Mouse (Mus musculus): ENCODE data around the gene Il22ra1. TPM values are rescaled to one million over a fixed set of nuclear protein-coding genes. Genes with fewer than 3 reads are reported as not detected.

Gene Il22ra1
- polyA plus RNA-seq, 1 experiment: 171 TPM

DNA sequence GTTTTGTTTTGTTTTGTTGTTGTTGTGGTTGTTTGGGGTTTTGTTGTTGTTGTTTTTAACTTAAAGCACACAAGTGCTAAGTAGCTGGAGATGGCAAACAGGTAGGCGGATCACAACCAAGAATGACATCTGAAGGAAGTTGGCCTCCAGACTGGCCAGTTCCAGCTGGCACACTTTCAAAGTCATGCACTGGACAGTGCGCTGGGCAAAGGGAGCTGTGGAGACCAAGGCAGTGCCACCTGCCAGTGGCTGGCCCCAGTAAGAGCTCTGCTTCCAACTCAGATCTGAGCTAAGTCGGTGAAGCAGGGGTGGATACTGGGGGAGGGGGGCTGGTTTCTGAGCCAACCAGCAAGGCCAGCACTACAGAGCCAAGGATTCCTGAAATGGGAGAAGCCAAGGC lies 39.0 kb downstream of the Il22ra1 start:
- H3K27me3 ChIP-seq (ENCODE audit: control insufficient read depth, insufficient read depth, low read length): no peaks in the 10 kb centered on the region
- H3K27ac ChIP-seq (ENCODE audit: insufficient read depth, low read depth, low read length): no peak overlapping the region
- TF ChIP-seq POLR2A (IDR thresholded peaks at IDR 0.05; ENCODE audit: low read depth, low read length): no peak
- no peak for TF ChIP-seq CTCF (IDR thresholded peaks at IDR 0.05; ENCODE audit: extremely low read depth, insufficient read length, insufficient replicate concordance, low read depth, low read length)
- H3K4me1 ChIP-seq (ENCODE audit: control insufficient read depth, insufficient read depth, insufficient read length, low read length): peaks cover 7% of the 10 kb centered on the region; the same call in 1 of the 2 replicates
- 69% methylated on average over 3 of the region's 3 CpGs for WGBS
- H3K4me3 ChIP-seq (ENCODE audit: low read depth, low read length): no peak overlapping the region
- H3K36me3 ChIP-seq (ENCODE audit: control insufficient read depth, insufficient read depth, low read length): no peaks in the 10 kb centered on the region

GRCm38 (mm10) chr4:135768572-135769526 lies 40.9 kb downstream of the Il22ra1 start:
- H3K4me1 ChIP-seq (ENCODE audit: control insufficient read depth, insufficient read depth, insufficient read length, low read length): peaks cover 2% of the 10 kb centered on the region; the same call in 1 of the 2 replicates
- 64% methylated on average over 14 of the region's 14 CpGs for WGBS
- TF ChIP-seq POLR2A (IDR thresholded peaks at IDR 0.05; ENCODE audit: low read depth, low read length) (no peak), CTCF (IDR thresholded peaks at IDR 0.05; ENCODE audit: extremely low read depth, insufficient read length, insufficient replicate concordance, low read depth, low read length) (peak; percentile 69)

DNA sequence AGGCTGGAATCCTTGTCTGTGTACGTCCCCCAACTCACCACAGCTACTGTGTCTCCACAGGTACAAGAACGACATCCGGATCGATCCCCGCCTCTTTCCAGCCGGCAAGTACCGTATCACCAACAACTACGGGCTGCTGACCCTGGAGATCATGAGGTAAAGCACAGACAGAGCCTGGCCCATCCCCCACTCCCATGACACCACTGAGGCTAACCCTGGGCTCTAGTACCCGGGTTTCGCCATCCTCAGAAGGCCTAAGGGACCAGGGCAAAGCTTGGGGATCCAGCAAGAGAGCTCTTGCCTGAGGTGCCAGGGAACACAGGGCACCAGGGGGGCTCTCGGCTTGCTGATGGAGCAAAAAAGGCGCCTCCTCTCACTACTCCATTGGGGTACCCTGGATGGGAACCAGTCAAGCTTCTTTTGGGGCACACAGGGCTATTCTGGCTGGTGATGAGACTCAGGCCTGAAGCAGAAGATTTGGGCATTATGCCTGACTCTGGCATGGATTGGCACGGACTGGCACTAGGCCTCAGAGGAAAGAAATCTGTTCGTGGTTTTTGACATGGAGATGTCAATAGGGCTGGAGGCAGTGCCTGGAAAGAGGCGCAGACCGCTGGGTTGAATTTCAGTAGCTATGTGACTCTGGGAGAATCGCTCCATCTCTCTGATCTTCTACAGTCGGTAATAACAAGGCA lies 42.8 kb downstream of the Il22ra1 start:
- H3K27ac ChIP-seq (ENCODE audit: insufficient read depth, low read depth, low read length): no peak overlapping the region
- 91% methylated on average over 18 of the region's 18 CpGs for WGBS
- H3K4me1 ChIP-seq (ENCODE audit: control insufficient read depth, insufficient read depth, insufficient read length, low read length): no peaks in the 10 kb centered on the region
- TF ChIP-seq POLR2A (IDR thresholded peaks at IDR 0.05; ENCODE audit: low read depth, low read length) (no peak), CTCF (IDR thresholded peaks at IDR 0.05; ENCODE audit: extremely low read depth, insufficient read length, insufficient replicate concordance, low read depth, low read length) (no peak)
- H3K36me3 ChIP-seq (ENCODE audit: control insufficient read depth, insufficient read depth, low read length): no peaks in the 10 kb centered on the region
- no peaks in the 10 kb centered on the region for H3K27me3 ChIP-seq (ENCODE audit: control insufficient read depth, insufficient read depth, low read length)
- no peak overlapping the region for H3K4me3 ChIP-seq (ENCODE audit: low read depth, low read length)

More at GRCm38 (mm10) chr4:135768572-135769526, 40.9 kb downstream of the Il22ra1 start:
- no peaks in the 10 kb centered on the region for H3K36me3 ChIP-seq (ENCODE audit: control insufficient read depth, insufficient read depth, low read length)
- no peak overlapping the region for H3K27ac ChIP-seq (ENCODE audit: insufficient read depth, low read depth, low read length)
- H3K4me3 ChIP-seq (ENCODE audit: low read depth, low read length): no peak overlapping the region
- no peaks in the 10 kb centered on the region for H3K27me3 ChIP-seq (ENCODE audit: control insufficient read depth, insufficient read depth, low read length)

DNA sequence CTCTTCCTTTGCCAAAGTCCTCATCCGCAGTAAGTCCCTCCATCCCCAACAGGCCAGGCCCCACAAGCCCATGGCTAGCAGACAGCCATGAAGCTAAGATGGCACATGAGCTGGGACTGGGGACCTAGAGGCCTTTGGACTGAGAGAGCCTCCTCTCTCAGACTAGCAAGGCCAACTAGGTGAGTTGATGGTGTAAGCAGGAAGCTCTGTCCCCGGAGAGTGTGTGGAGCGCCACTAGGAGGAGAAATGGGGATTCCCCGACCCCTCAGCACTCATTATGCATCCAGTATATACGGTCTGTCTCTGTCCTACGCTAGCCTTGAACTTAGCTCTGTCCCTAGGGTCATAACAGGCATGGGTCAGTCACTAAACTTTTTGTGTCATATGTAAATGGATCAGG lies 43.6 kb downstream of the Il22ra1 start:
- Histone ChIP-seq H3K27me3 (ENCODE audit: control insufficient read depth, insufficient read depth, low read length) (no peaks in the 10 kb centered on the region), H3K4me3 (ENCODE audit: low read depth, low read length) (no peak overlapping the region)
- TF ChIP-seq POLR2A (IDR thresholded peaks at IDR 0.05; ENCODE audit: low read depth, low read length) (no peak), CTCF (IDR thresholded peaks at IDR 0.05; ENCODE audit: extremely low read depth, insufficient read length, insufficient replicate concordance, low read depth, low read length) (no peak)

GRCm38 (mm10) chr4:135772671-135773070 lies 44.7 kb downstream of the Il22ra1 start:
- Histone ChIP-seq H3K4me3 (ENCODE audit: low read depth, low read length) (no peak overlapping the region), H3K36me3 (ENCODE audit: control insufficient read depth, insufficient read depth, low read length) (no peaks in the 10 kb centered on the region), H3K27ac (ENCODE audit: insufficient read depth, low read depth, low read length) (no peak overlapping the region), H3K4me1 (ENCODE audit: control insufficient read depth, insufficient read depth, insufficient read length, low read length) (no peaks in the 10 kb centered on the region), H3K27me3 (ENCODE audit: control insufficient read depth, insufficient read depth, low read length) (no peaks in the 10 kb centered on the region)
- TF ChIP-seq POLR2A (IDR thresholded peaks at IDR 0.05; ENCODE audit: low read depth, low read length): no peak
- TF ChIP-seq CTCF (IDR thresholded peaks at IDR 0.05; ENCODE audit: extremely low read depth, insufficient read length, insufficient replicate concordance, low read depth, low read length): no peak
- 91% methylated on average over 4 of the region's 4 CpGs for WGBS

More for the DNA sequence above, 43.6 kb downstream of the Il22ra1 start:
- H3K27ac ChIP-seq (ENCODE audit: insufficient read depth, low read depth, low read length): no peak overlapping the region
- H3K4me1 ChIP-seq (ENCODE audit: control insufficient read depth, insufficient read depth, insufficient read length, low read length): no peaks in the 10 kb centered on the region
- no peaks in the 10 kb centered on the region for H3K36me3 ChIP-seq (ENCODE audit: control insufficient read depth, insufficient read depth, low read length)
- WGBS: 73% methylated on average over 6 of the region's 6 CpGs

- no peaks in the 10 kb centered on the region for H3K27me3 ChIP-seq (ENCODE audit: control insufficient read depth, insufficient read depth, low read length)
- H3K4me1 ChIP-seq (ENCODE audit: control insufficient read depth, insufficient read depth, insufficient read length, low read length): no peaks in the 10 kb centered on the region
- WGBS: 78% methylated on average over 8 of the region's 8 CpGs
- H3K4me3 ChIP-seq (ENCODE audit: low read depth, low read length): no peak overlapping the region
- TF ChIP-seq POLR2A (IDR thresholded peaks at IDR 0.05; ENCODE audit: low read depth, low read length) (no peak), CTCF (IDR thresholded peaks at IDR 0.05; ENCODE audit: extremely low read depth, insufficient read length, insufficient replicate concordance, low read depth, low read length) (no peak)
- H3K36me3 ChIP-seq (ENCODE audit: control insufficient read depth, insufficient read depth, low read length): no peaks in the 10 kb centered on the region
- no peak overlapping the region for H3K27ac ChIP-seq (ENCODE audit: insufficient read depth, low read depth, low read length)
Observed at GRCm38 (mm10) chr4:135774496-135774895, 46.5 kb downstream of the Il22ra1 start.

DNA sequence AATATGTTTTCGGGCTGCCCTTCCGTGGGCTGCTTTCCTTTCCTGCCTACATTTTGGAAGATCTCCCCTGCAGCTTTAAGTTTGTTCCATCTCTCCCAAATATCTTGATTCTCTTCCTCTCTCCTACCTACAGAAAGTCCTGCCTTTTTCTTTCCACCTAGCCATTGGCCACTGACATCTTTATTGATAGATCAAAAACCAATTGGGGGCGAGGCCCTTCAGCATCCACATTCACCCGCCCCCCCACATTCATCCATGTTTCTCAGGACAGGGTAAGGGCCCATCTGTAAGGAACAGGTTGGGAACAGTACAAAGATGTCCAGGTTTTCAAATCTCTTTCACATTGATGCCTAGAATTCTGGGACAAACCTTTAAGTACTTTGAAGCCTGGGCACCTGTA lies 48.9 kb downstream of the Il22ra1 start:
- no peaks in the 10 kb centered on the region for H3K27me3 ChIP-seq (ENCODE audit: control insufficient read depth, insufficient read depth, low read length)
- H3K27ac ChIP-seq (ENCODE audit: insufficient read depth, low read depth, low read length): no peak overlapping the region
- TF ChIP-seq POLR2A (IDR thresholded peaks at IDR 0.05; ENCODE audit: low read depth, low read length): no peak
- TF ChIP-seq CTCF (IDR thresholded peaks at IDR 0.05; ENCODE audit: extremely low read depth, insufficient read length, insufficient replicate concordance, low read depth, low read length): no peak
- 91% methylated on average over 4 of the region's 4 CpGs for WGBS
- no peaks in the 10 kb centered on the region for H3K36me3 ChIP-seq (ENCODE audit: control insufficient read depth, insufficient read depth, low read length)
- H3K4me3 ChIP-seq (ENCODE audit: low read depth, low read length): no peak overlapping the region
- H3K4me1 ChIP-seq (ENCODE audit: control insufficient read depth, insufficient read depth, insufficient read length, low read length): no peaks in the 10 kb centered on the region
